Mouse (Mus musculus): ENCODE data around the gene Rab6b. TPM values are rescaled to one million over a fixed set of nuclear protein-coding genes. Genes with fewer than 3 reads are reported as not detected.

The Rab6b gene
- polyA plus RNA-seq, 1 experiment: 21.3 TPM

- DNase-seq: peak; percentile 63
- 20% methylated on average over 29 of the region's 29 CpGs for WGBS
Measured at GRCm38 (mm10) chr9:103230151-103230951, 118.8 kb downstream of the Rab6b start, which contains the start of the genes Gm20425 and Trf. Gene Gm20425 (minus strand): TSS chr9:103230307. Gene Trf (minus strand): TSS chr9:103230444.

GRCm38 (mm10) chr9:103232232-103233005 is 120.8 kb downstream of the Rab6b start:
- Histone ChIP-seq H3K4me3 (replicated peaks; ENCODE audit: extremely low read depth, low read depth, low read length) (no peak overlapping the region), H3K4me1 (ENCODE audit: control insufficient read depth, insufficient read depth, low read length) (peaks cover 3% of the 10 kb centered on the region; the same call in 1 of the 2 replicates)
- TF ChIP-seq CTCF (IDR thresholded peaks at IDR 0.05; ENCODE audit: insufficient read depth, low read length): no peak
- no peak for TF ChIP-seq POLR2A (IDR thresholded peaks at IDR 0.05; ENCODE audit: borderline replicate concordance, extremely low read depth, low read depth, low read length)
- WGBS: 92% methylated on average over 7 of the region's 7 CpGs
- DNase-seq: no peak

More at GRCm38 (mm10) chr9:103230151-103230951, 118.8 kb downstream of the Rab6b start, which contains the start of the genes Gm20425 and Trf:
- H3K4me1 ChIP-seq (ENCODE audit: control insufficient read depth, insufficient read depth, low read length): peaks cover 3% of the 10 kb centered on the region; the same call in 1 of the 2 replicates
- H3K4me3 ChIP-seq (replicated peaks; ENCODE audit: extremely low read depth, low read depth, low read length): peak within 1 kb of the TSS; percentile 72
- peak; percentile 79; the same call in 1 of the 2 replicates for TF ChIP-seq POLR2A (IDR thresholded peaks at IDR 0.05; ENCODE audit: borderline replicate concordance, extremely low read depth, low read depth, low read length)
- TF ChIP-seq CTCF (IDR thresholded peaks at IDR 0.05; ENCODE audit: insufficient read depth, low read length): no peak

- no peak overlapping the region for H3K4me3 ChIP-seq (replicated peaks; ENCODE audit: extremely low read depth, low read depth, low read length)
- no peak for TF ChIP-seq POLR2A (IDR thresholded peaks at IDR 0.05; ENCODE audit: borderline replicate concordance, extremely low read depth, low read depth, low read length)
- TF ChIP-seq CTCF (IDR thresholded peaks at IDR 0.05; ENCODE audit: insufficient read depth, low read length): no peak
- DNase-seq: no peak
- WGBS: 57% methylated on average over 7 of the region's 7 CpGs
- H3K4me1 ChIP-seq (ENCODE audit: control insufficient read depth, insufficient read depth, low read length): peaks cover 3% of the 10 kb centered on the region; the same call in 1 of the 2 replicates
Measured at GRCm38 (mm10) chr9:103233006-103233395, 121.4 kb downstream of the Rab6b start.

GRCm38 (mm10) chr9:103234059-103234458 is 122.5 kb downstream of the Rab6b start:
- TF ChIP-seq CTCF (IDR thresholded peaks at IDR 0.05; ENCODE audit: insufficient read depth, low read length) (no peak), POLR2A (IDR thresholded peaks at IDR 0.05; ENCODE audit: borderline replicate concordance, extremely low read depth, low read depth, low read length) (no peak)
- DNase-seq: no peak
- Histone ChIP-seq H3K4me1 (ENCODE audit: control insufficient read depth, insufficient read depth, low read length) (peaks cover 3% of the 10 kb centered on the region; the same call in 1 of the 2 replicates), H3K4me3 (replicated peaks; ENCODE audit: extremely low read depth, low read depth, low read length) (no peak overlapping the region)
- WGBS: 48% methylated on average over 7 of the region's 7 CpGs

GRCm38 (mm10) chr9:103234565-103235165 is 123.1 kb downstream of the Rab6b start:
- H3K4me1 ChIP-seq (ENCODE audit: control insufficient read depth, insufficient read depth, low read length): peaks cover 3% of the 10 kb centered on the region; the same call in 1 of the 2 replicates
- no peak for DNase-seq
- TF ChIP-seq POLR2A (IDR thresholded peaks at IDR 0.05; ENCODE audit: borderline replicate concordance, extremely low read depth, low read depth, low read length) (no peak), CTCF (IDR thresholded peaks at IDR 0.05; ENCODE audit: insufficient read depth, low read length) (no peak)
- H3K4me3 ChIP-seq (replicated peaks; ENCODE audit: extremely low read depth, low read depth, low read length): no peak overlapping the region
- 46% methylated on average over 7 of the region's 7 CpGs for WGBS

Other genes with a start within 250 kb of the Rab6b start
- gene Slco2a1, start 123.1 kb upstream of the Rab6b start, polyA plus RNA-seq (2012; rRNA removed): 289 and 334 TPM in 2 replicates
- 49.1 and 52.5 TPM in 2 replicates for gene Srprb, start 90.3 kb downstream of the Rab6b start, polyA plus RNA-seq (2012; rRNA removed)
- gene Gm20425, start 118.5 kb downstream of the Rab6b start, polyA plus RNA-seq (2012; rRNA removed): 0.08 and 0.27 TPM in 2 replicates
- 569 and 855 TPM in 2 replicates for gene Trf, start 118.7 kb downstream of the Rab6b start, polyA plus RNA-seq (2012; rRNA removed)
- 0.07 and 0.26 TPM in 2 replicates for gene 1300017J02Rik, start 193.3 kb downstream of the Rab6b start, polyA plus RNA-seq (2012; rRNA removed)
- 7.0 and 8.0 TPM in 2 replicates for gene Topbp1, start 193.4 kb downstream of the Rab6b start, polyA plus RNA-seq (2012; rRNA removed)

Measured in lung, adult 2 months (tissue).